Mouse (Mus musculus) hindbrain, embryonic 14.5 days (tissue): ENCODE results near the gene Chst11. TPM values are rescaled to one million over a fixed set of nuclear protein-coding genes. Genes with fewer than 3 reads are reported as not detected.
A peak's percentile ranks its signal among the peaks of the same experiment; 100 is the strongest.

Source experiments
- ATAC-seq: fragments of 200-750 bp; cut with Nextera tagmentation; 2 replicates; pipeline ENCODE4 v1.8.0; 2017; ENCODE audit warnings: moderate number of reproducible peaks, mild to moderate bottlenecking, moderate TSS enrichment, moderate library complexity; ENCODE audit not compliant: low FRiP score
- DNase-seq: peaks from one replicate; pipeline ENCODE4 v3.0.0-alpha.2; 2015; ENCODE audit warnings: low spot score
- H3K27ac ChIP-seq: fragments of 300-500 bp; sonication (generic); 2 replicates; pipeline ENCODE4 v1.5.1; 2014; ENCODE audit warnings: mild to moderate bottlenecking, moderate library complexity
- H3K27me3 ChIP-seq: fragments of 300-500 bp; sonication (generic); 2 replicates; pipeline ENCODE4 v1.6.1; 2014; ENCODE audit warnings: mild to moderate bottlenecking, low read length, mixed read lengths; ENCODE audit not compliant: control insufficient read depth, insufficient read depth
- H3K36me3 ChIP-seq: fragments of 300-500 bp; sonication (generic); replicated peaks from 2 replicates; pipeline ENCODE4 v1.6.1; 2014; ENCODE audit not compliant: control insufficient read depth, insufficient read depth
- H3K4me1 ChIP-seq: fragments of 300-500 bp; sonication (generic); replicated peaks from 2 replicates; pipeline ENCODE4 v1.6.1; 2014; ENCODE audit warnings: antibody characterized with exemption, low read length, mixed read lengths; ENCODE audit not compliant: control insufficient read depth, insufficient read depth
- H3K4me2 ChIP-seq: fragments of 300-500 bp; sonication (generic); replicated peaks from 2 replicates; pipeline ENCODE4 v1.6.1; 2014; ENCODE audit warnings: mild to moderate bottlenecking, moderate library complexity
- H3K4me3 ChIP-seq: fragments of 300-500 bp; sonication (generic); replicated peaks from 2 replicates; pipeline ENCODE4 v1.5.1; 2014; ENCODE audit warnings: mild to moderate bottlenecking, low read length
- H3K9ac ChIP-seq: fragments of 300-500 bp; sonication (generic); 2 replicates; pipeline ENCODE4 v1.6.1; 2014
- H3K9me3 ChIP-seq: fragments of 300-500 bp; sonication (generic); 2 replicates; pipeline ENCODE4 v1.6.1; 2016; ENCODE audit warnings: low read length; ENCODE audit not compliant: control insufficient read depth
- WGBS: fragments of 180-500 bp; shearing (Covaris S2); extraction: QIAGEN DNeasy Blood & Tissue Kit; methylation state at CpG from one replicate; pipeline ENCODE4 v1.1.7; 2014; 5-methylcytosine and 5-hydroxymethylcytosine counted together
- polyA plus RNA-seq: library from polyadenylated mRNA; unstranded; fragments of >200 nt; fragmentation: Nextera tagmentation; extraction: Ambion mirVana; gene quantifications from 2 replicates; pipeline ENCODE4 v1.2.1, GENCODE M21; 2014

Chst11 gene
- polyA plus RNA-seq, 1 experiment from 2014 or later, result 5.4 TPM

- H3K27me3 ChIP-seq, result no peaks in the 10 kb centered on the region
- no peak for DNase-seq
- H3K36me3 ChIP-seq, result no peaks in the 10 kb centered on the region
- 68% methylated on average over 19 of the region's 19 CpGs for WGBS
- no peak for ATAC-seq
- H3K4me2 ChIP-seq, result no peak overlapping the region
- no peak overlapping the region for H3K27ac ChIP-seq
- no peaks in the 10 kb centered on the region for H3K4me1 ChIP-seq
- H3K9ac ChIP-seq, result no peak overlapping the region
- no peak overlapping the region for H3K4me3 ChIP-seq
- no peaks in the 10 kb centered on the region for H3K9me3 ChIP-seq
Measured at GRCm38 (mm10) chr10:83071785-83072580, 86.7 kb downstream of the Chst11 start.

DNA sequence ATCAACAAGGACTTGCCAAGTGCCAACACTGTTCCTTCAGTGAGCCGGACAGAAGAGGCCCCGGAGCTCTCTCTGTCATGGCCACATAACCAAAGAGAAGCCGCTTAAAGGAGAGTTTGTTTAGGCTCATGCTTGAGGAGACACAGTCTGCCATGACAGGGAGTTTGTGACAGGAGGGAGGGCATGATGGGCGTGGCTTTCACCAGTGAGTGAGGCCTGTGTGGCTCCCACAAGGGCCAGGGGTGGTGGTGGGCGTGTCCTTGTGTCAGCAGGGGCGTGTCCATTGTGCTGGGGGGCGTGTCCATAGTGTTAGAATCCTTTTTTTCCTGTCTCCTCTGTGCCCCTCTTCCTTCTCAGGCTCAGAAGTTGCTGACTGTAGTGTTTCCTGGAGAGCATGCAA lies 87.8 kb downstream of the Chst11 start:
- H3K36me3 ChIP-seq, result no peaks in the 10 kb centered on the region
- no peaks in the 10 kb centered on the region for H3K4me1 ChIP-seq
- ATAC-seq, result peak; percentile 17; the same call in 1 of the 2 replicates
- no peaks in the 10 kb centered on the region for H3K27me3 ChIP-seq
- no peak overlapping the region for H3K9ac ChIP-seq
- no peaks in the 10 kb centered on the region for H3K9me3 ChIP-seq
- no peak for DNase-seq
- 59% methylated on average over 7 of the region's 7 CpGs for WGBS
- H3K4me2 ChIP-seq, result no peak overlapping the region
- H3K27ac ChIP-seq, result no peak overlapping the region
- no peak overlapping the region for H3K4me3 ChIP-seq

DNA sequence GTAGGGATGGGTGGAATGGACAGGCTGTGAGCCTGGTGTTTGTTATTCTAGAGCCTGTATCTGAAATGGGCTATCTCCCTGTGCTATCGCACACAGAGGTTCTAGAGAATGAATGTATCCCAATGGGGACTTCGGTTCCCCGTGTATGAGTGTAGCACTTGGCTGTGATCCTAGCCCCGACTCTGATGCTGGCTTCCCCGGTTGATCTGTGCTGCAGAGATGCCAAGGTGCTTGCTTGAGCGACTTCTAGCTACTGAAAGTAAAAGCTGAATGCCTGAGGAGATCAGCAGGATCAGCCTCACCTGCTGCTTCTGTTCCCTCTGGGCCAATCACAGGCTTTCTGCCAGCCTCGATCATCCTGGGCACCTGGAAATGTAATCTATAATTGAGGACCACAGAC lies 91.5 kb downstream of the Chst11 start:
- H3K9ac ChIP-seq, result no peak overlapping the region
- H3K36me3 ChIP-seq, result no peaks in the 10 kb centered on the region
- no peak overlapping the region for H3K4me3 ChIP-seq
- DNase-seq (no peak), ATAC-seq (no peak)
- WGBS, result 74% methylated on average over 7 of the region's 7 CpGs
- no peaks in the 10 kb centered on the region for H3K9me3 ChIP-seq
- H3K27me3 ChIP-seq, result no peaks in the 10 kb centered on the region
- no peak overlapping the region for H3K4me2 ChIP-seq
- no peak overlapping the region for H3K27ac ChIP-seq
- peaks cover 16% of the 10 kb centered on the region for H3K4me1 ChIP-seq

DNA sequence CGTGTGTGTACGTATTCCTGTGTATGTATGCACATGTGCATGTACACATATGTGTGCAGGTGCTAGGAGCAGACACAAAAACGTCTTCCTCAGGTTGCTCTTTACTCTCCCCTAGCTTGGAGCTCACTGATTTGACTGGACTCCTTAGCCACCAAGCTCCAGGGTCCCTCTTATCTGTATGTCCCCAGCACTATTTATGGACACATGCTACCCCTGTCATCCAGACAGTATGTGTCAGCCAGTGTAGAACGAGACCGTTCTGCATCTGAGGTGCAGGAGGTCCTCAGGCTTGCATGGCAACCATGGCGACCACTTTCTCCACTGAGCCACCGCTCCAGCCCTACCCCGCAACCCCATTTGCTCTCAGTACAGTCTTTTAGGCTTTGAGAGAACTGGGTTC lies 93.4 kb downstream of the Chst11 start:
- Histone ChIP-seq H3K9ac (no peak overlapping the region), H3K4me2 (no peak overlapping the region), H3K27me3 (no peaks in the 10 kb centered on the region), H3K36me3 (no peaks in the 10 kb centered on the region), H3K4me3 (no peak overlapping the region), H3K27ac (no peak overlapping the region), H3K4me1 (peaks cover 18% of the 10 kb centered on the region), H3K9me3 (no peaks in the 10 kb centered on the region)
- peak; percentile 7; the same call in 1 of the 2 replicates for ATAC-seq
- DNase-seq, result no peak
- 78% methylated on average over 8 of the region's 8 CpGs for WGBS

DNA sequence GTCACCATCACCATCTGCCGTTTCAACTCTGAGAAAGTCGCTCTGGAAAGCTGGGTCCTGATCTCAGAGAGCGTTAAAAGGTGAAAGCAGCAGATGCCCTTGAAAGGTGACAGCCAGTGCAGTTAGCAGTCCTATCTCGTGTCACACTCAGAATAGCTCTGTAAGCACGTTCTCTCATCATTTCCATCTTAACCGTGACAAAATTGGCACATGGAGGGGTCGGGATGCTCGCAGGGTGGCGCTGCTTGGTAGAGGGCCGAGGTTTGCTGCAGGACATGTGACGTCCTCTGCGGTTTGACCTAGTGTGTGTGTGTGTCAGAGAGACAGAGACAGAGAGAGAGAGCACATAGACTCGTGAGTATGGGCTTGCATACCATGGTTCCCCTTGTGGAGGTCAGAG lies 94.5 kb downstream of the Chst11 start:
- no peaks in the 10 kb centered on the region for H3K36me3 ChIP-seq
- peaks cover 21% of the 10 kb centered on the region for H3K4me1 ChIP-seq
- no peak overlapping the region for H3K27ac ChIP-seq
- ATAC-seq, result no peak
- 82% methylated on average over 13 of the region's 13 CpGs for WGBS
- H3K4me2 ChIP-seq, result no peak overlapping the region
- H3K4me3 ChIP-seq, result no peak overlapping the region
- H3K9me3 ChIP-seq, result no peaks in the 10 kb centered on the region
- H3K9ac ChIP-seq, result no peak overlapping the region
- no peak for DNase-seq
- no peaks in the 10 kb centered on the region for H3K27me3 ChIP-seq

GRCm38 (mm10) chr10:83080275-83080741 lies 95.0 kb downstream of the Chst11 start:
- H3K27ac ChIP-seq, result no peak overlapping the region
- H3K4me2 ChIP-seq, result no peak overlapping the region
- 40% methylated on average over 12 of the region's 12 CpGs for WGBS
- H3K4me3 ChIP-seq, result no peak overlapping the region
- no peaks in the 10 kb centered on the region for H3K27me3 ChIP-seq
- H3K9me3 ChIP-seq, result no peaks in the 10 kb centered on the region
- no peaks in the 10 kb centered on the region for H3K36me3 ChIP-seq
- DNase-seq (no peak), ATAC-seq (peak; percentile 23; the same call in 1 of the 2 replicates)
- no peak overlapping the region for H3K9ac ChIP-seq
- H3K4me1 ChIP-seq, result peaks cover 21% of the 10 kb centered on the region

- Histone ChIP-seq H3K27ac (peak overlapping the region; percentile 21; the same call in 1 of the 2 replicates), H3K27me3 (no peaks in the 10 kb centered on the region), H3K4me1 (peaks cover 21% of the 10 kb centered on the region), H3K9me3 (no peaks in the 10 kb centered on the region), H3K4me3 (no peak overlapping the region), H3K36me3 (no peaks in the 10 kb centered on the region), H3K9ac (peak overlapping the region; percentile 18; the same call in 1 of the 2 replicates), H3K4me2 (peak overlapping the region; percentile 20; the same call in 1 of the 2 replicates)
- WGBS, result 26% methylated on average over 10 of the region's 10 CpGs
- no peak for ATAC-seq
- DNase-seq, result no peak
Measured at GRCm38 (mm10) chr10:83080930-83081329, 95.6 kb downstream of the Chst11 start.

GRCm38 (mm10) chr10:83083946-83084345 lies 98.6 kb downstream of the Chst11 start:
- H3K9ac ChIP-seq, result no peak overlapping the region
- 64% methylated on average over 9 of the region's 9 CpGs for WGBS
- no peak overlapping the region for H3K4me3 ChIP-seq
- H3K9me3 ChIP-seq, result no peaks in the 10 kb centered on the region
- H3K4me1 ChIP-seq, result peaks cover 32% of the 10 kb centered on the region
- no peaks in the 10 kb centered on the region for H3K36me3 ChIP-seq
- no peak for DNase-seq
- no peak overlapping the region for H3K27ac ChIP-seq
- no peak for ATAC-seq
- H3K4me2 ChIP-seq, result no peak overlapping the region
- no peaks in the 10 kb centered on the region for H3K27me3 ChIP-seq

DNA sequence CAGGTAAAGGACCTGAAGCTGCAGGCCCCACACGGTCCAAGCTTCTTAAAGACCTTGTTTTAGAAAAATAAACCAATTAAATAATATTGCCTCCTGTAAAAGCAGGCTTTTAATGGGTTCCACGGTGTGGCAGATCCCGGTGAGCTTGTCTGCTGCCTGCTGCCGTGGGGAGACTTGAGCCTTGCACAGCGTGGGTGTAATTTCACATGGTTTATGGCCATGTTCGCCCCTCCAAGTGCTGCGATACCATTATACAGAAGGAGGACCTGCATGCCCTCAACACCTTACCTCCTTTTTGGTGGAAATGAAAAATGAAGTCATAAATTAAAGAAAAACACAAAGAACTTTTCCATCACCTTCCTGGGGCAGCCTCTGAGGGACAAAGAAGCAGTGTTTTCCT lies 103.0 kb downstream of the Chst11 start:
- ATAC-seq, result no peak

More for the DNA sequence above, 103.0 kb downstream of the Chst11 start:
- DNase-seq, result no peak
- Histone ChIP-seq H3K9me3 (no peaks in the 10 kb centered on the region), H3K4me3 (no peak overlapping the region), H3K4me2 (no peak overlapping the region), H3K27me3 (no peaks in the 10 kb centered on the region), H3K4me1 (peaks cover 25% of the 10 kb centered on the region), H3K9ac (no peak overlapping the region), H3K36me3 (no peaks in the 10 kb centered on the region), H3K27ac (peak overlapping the region; percentile 27; the same call in 1 of the 2 replicates)
- WGBS, result 63% methylated on average over 7 of the region's 7 CpGs
